Mouse (Mus musculus) stomach, postnatal 0 days (tissue): ENCODE measurements around the gene Sstr4.

Experiments used
- CTCF ChIP-seq: IDR thresholded peaks from 2 replicates; pipeline ENCODE4 v1.5.1; 2016; ENCODE audit warnings: antibody characterized with exemption, low read depth, mild to moderate bottlenecking, moderate library complexity
- EP300 ChIP-seq: optimal IDR thresholded peaks from 2 replicates; pipeline ENCODE3; 2016; ENCODE audit warnings: antibody characterized with exemption

DNA sequence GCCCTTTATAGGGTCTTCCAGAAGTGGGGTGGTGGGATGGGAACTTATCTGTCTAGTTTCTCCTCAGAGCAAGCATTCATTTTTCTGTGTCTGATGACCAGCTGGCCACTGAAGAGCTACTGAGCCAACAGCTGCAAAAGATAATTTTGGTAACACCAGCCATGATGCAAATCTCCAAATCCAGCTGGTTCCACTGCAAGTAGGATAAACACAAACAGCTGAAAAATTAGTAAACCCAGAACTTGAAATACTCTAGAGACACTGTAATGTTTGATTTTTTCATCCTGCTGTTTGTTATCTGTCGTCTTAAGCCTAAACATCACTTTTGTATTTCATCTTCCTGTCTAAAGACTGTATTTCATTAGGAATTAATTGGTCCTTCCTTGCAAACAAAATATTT is 26.6 kb downstream of the Sstr4 start:
- TF ChIP-seq CTCF (no peak), EP300 (no peak)
